Mouse (Mus musculus) intestine, embryonic 15.5 days (tissue): ENCODE results near the gene Nrarp. TPM values are rescaled to one million over a fixed set of nuclear protein-coding genes. Genes with fewer than 3 reads are reported as not detected.
A peak's percentile ranks its signal among the peaks of the same experiment; 100 is the strongest.

Experiments
- ATAC-seq: fragments of 200-750 bp; cut with Nextera tagmentation; 2 replicates; pipeline ENCODE4 v1.8.0; 2017; ENCODE audit warnings: moderate TSS enrichment, moderate library complexity
- H3K27ac ChIP-seq: fragments of 300-500 bp; sonication (generic); 2 replicates; pipeline ENCODE4 v1.5.1; 2015; ENCODE audit warnings: mild to moderate bottlenecking, inconsistent platforms
- H3K27me3 ChIP-seq: fragments of 300-500 bp; sonication (generic); replicated peaks from 2 replicates; pipeline ENCODE4 v1.6.1; 2015; ENCODE audit warnings: inconsistent platforms
- H3K36me3 ChIP-seq: fragments of 300-500 bp; sonication (generic); 2 replicates; pipeline ENCODE4 v1.6.1; 2015; ENCODE audit warnings: inconsistent platforms
- H3K4me1 ChIP-seq: fragments of 300-500 bp; sonication (generic); replicated peaks from 2 replicates; pipeline ENCODE4 v1.6.1; 2015; ENCODE audit warnings: inconsistent platforms
- H3K4me2 ChIP-seq: fragments of 300-500 bp; sonication (generic); replicated peaks from 2 replicates; pipeline ENCODE4 v1.6.1; 2015; ENCODE audit warnings: mild to moderate bottlenecking, inconsistent platforms
- H3K4me3 ChIP-seq: fragments of 300-500 bp; sonication (generic); replicated peaks from 2 replicates; pipeline ENCODE4 v1.5.1; 2015; ENCODE audit warnings: inconsistent platforms
- H3K9ac ChIP-seq: fragments of 300-500 bp; sonication (generic); 2 replicates; pipeline ENCODE4 v1.6.1; 2015; ENCODE audit warnings: inconsistent platforms
- H3K9me3 ChIP-seq: fragments of 300-500 bp; sonication (generic); 2 replicates; pipeline ENCODE4 v1.6.1; 2016; ENCODE audit warnings: inconsistent platforms
- WGBS: fragments of 180-500 bp; shearing (Covaris S2); methylation state at CpG from one replicate; pipeline ENCODE4 v1.1.7; 2015; 5-methylcytosine and 5-hydroxymethylcytosine counted together
- polyA plus RNA-seq: library from polyadenylated mRNA; unstranded; fragments of >200 nt; fragmentation: Nextera tagmentation; extraction: Ambion mirVana; gene quantifications from 2 replicates; pipeline ENCODE4 v1.2.1, GENCODE M21; 2015

Nrarp gene
- polyA plus RNA-seq: 14.3 and 19.3 TPM in 2 replicates

DNA sequence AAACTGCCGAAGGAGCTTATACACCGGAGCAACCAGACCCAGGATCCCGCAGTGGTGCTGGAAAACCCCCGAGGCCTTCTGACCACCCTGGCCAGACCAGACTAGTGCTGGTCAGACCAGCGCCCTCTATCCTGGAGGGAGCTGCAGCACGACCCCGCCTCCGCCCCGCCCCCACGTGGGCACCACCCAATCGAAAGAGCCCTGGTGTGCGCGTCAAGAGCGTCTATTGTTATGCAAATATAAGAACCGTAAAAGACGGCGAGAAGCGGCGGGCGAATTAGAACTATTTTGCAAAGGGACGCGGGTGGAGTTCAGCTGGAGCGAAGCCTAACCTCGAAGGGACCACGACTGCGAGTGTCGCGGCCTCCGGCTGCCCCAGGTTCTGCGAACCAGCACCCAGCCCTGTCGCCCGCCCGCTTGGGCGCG, at the start of gene Nrarp:
Gene Nrarp, plus strand, starts transcription at position 281 of the 426 bp plus-strand sequence.
- Histone ChIP-seq H3K9me3 (no peaks in the 10 kb centered on the region), H3K9ac (peak within 1 kb of the TSS; percentile 42), H3K27me3 (peaks cover 40% of the 10 kb centered on the region), H3K4me2 (peak within 1 kb of the TSS; percentile 91), H3K4me1 (peaks cover 54% of the 10 kb centered on the region), H3K27ac (peak within 1 kb of the TSS; percentile 95), H3K36me3 (no peaks in the 10 kb centered on the region), H3K4me3 (peak within 1 kb of the TSS; percentile 68)
- under 1% methylated on average over 35 of the region's 35 CpGs for WGBS
- peak; percentile 90 for ATAC-seq

DNA sequence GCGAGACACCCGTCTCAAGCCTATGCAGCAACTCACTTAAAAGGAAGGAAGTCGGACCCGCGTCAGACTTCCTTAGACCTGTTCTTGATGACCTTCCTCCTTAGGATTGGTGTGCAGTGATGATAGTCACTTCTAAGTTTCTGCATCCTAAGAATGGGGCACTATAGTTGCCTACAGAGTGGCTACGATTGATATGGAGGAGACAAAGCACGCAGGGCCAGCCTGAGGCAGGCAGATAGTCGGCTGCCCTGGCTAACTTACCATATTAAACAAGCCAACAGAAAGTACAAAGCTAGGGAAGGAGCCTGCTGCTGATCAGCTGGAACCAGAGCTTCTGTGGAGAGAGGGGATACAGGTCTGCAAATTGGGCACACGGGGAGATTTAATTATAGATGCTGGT, 49.0 kb upstream of the Nrarp start:
- Histone ChIP-seq H3K4me2 (no peak overlapping the region), H3K9ac (no peak overlapping the region), H3K4me3 (no peak overlapping the region), H3K27me3 (0 out of 2 replicates have a peak, but pooled peaks cover 3% of the 10 kb centered on the region), H3K27ac (no peak overlapping the region), H3K36me3 (no peaks in the 10 kb centered on the region), H3K9me3 (no peaks in the 10 kb centered on the region), H3K4me1 (peaks cover 2% of the 10 kb centered on the region; the same call in 1 of the 2 replicates)
- ATAC-seq: no peak
- WGBS: 78% methylated on average over 9 of the region's 9 CpGs

DNA sequence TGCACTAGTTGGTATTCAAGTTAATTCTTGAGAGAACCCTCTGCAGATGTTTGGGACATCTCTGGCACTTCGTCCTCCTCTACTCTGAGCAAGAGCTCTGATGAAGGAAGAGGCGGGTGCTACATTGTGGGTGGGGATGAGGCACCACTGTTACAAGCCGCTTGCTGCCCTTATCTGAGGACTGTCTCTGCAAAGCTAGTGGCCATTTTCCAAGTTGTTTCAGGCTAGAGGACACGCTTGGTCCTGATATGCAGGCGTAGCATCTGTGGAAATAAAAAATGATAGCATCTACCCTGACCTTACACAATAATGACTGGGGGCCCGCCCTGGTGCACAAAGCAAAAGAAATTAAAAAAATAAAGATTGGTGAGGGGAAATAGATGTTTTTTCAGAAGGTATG, 42.7 kb upstream of the Nrarp start:
- Histone ChIP-seq H3K9ac (no peak overlapping the region), H3K36me3 (no peaks in the 10 kb centered on the region), H3K27me3 (no peaks in the 10 kb centered on the region), H3K4me3 (no peak overlapping the region), H3K4me2 (no peak overlapping the region), H3K4me1 (no peaks in the 10 kb centered on the region), H3K27ac (no peak overlapping the region), H3K9me3 (no peaks in the 10 kb centered on the region; the same call in 1 of the 2 replicates)
- ATAC-seq: no peak
- WGBS: 63% methylated on average over 6 of the region's 6 CpGs

DNA sequence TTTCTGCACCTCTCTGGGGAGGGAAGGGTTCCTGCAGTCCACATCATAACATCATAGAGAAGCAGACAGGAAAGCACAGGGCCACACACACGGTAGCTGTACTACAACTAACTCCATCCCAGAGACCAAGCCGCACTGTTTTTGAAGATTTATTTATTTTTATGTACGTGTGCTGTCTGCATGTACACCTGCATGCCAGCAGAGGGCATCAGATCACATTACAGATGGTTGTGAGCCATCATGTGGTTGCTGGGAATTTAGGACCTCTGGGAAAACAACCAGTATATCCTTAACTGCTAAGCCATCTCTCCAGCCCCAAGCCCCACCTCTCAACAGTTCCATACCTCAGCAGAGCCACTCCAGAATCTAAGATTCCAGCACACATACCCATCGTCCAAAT, 39.4 kb upstream of the Nrarp start:
- Histone ChIP-seq H3K9me3 (no peaks in the 10 kb centered on the region; the same call in 1 of the 2 replicates), H3K27me3 (no peaks in the 10 kb centered on the region), H3K4me2 (no peak overlapping the region), H3K4me3 (no peak overlapping the region), H3K4me1 (no peaks in the 10 kb centered on the region), H3K27ac (no peak overlapping the region), H3K9ac (no peak overlapping the region), H3K36me3 (no peaks in the 10 kb centered on the region)
- ATAC-seq: no peak
- 68% methylated on average over 4 of the region's 4 CpGs for WGBS

DNA sequence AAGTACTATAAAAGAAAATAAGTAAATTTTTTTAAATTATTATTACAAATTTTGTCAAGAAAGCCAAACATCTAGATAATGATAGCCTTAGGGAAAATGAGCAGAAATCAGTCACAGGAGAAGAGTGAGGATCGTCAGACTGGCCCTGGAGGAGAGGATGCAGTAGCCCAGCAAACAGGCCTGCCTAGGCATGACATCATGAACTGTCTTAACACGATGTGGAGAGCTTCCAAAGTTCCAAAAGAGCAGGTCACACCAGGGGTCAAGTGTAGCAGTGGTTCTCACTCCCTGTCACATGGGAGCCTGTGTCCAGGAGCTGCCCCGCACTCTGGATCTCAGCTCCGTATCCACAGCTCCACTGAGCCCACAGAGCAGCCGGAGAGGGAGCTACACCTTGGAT, 38.6 kb upstream of the Nrarp start:
- no peaks in the 10 kb centered on the region; the same call in 1 of the 2 replicates for H3K9me3 ChIP-seq
- no peak overlapping the region for H3K4me3 ChIP-seq
- no peak for ATAC-seq
- no peaks in the 10 kb centered on the region for H3K27me3 ChIP-seq
- 79% methylated on average over 5 of the region's 5 CpGs for WGBS
- H3K9ac ChIP-seq: no peak overlapping the region
- H3K4me1 ChIP-seq: no peaks in the 10 kb centered on the region
- no peaks in the 10 kb centered on the region for H3K36me3 ChIP-seq
- H3K4me2 ChIP-seq: no peak overlapping the region
- no peak overlapping the region for H3K27ac ChIP-seq

DNA sequence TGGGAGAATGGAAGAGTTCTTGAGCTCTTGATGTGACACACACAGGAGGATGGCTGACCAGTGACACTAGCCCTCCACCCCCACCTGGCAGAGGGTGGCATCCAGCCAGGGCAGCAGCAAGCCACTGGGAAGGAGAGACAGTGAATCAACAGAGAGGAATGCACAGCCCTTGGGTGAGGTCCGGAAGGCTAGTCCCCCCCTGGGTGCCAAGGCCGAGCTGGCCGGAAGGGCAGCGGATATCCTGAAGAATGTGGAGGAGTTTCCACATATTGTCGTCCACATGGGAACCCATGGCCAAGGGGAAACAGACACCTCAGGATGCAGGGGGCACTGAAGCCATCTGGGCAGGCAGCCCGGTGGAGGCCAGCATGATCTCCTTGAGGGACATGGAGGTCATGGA, 35.2 kb upstream of the Nrarp start:
- Histone ChIP-seq H3K9me3 (no peaks in the 10 kb centered on the region; the same call in 1 of the 2 replicates), H3K4me1 (no peaks in the 10 kb centered on the region), H3K27ac (no peak overlapping the region), H3K27me3 (no peaks in the 10 kb centered on the region), H3K36me3 (no peaks in the 10 kb centered on the region), H3K4me3 (no peak overlapping the region), H3K9ac (no peak overlapping the region), H3K4me2 (no peak overlapping the region)
- WGBS: 77% methylated on average over 6 of the region's 6 CpGs
- ATAC-seq: no peak

DNA sequence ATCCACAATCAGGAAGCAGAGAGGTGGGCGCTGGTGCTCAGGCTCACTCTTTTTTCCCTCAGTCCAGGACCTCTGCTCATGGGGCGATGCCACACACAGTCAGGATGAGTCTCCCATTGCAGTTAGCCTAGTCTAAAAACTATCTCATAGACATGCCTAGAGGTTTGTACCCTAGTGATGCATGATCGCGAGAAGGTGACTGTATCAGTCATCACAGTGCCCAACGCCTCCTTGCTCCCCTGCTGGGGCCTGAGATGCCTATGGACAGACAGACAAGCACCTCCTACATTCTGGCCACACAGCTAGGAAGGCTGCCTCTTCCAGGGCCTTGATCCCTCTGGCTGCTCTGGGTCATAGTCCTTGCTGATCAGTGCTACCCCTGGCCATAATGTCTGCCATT, 33.2 kb upstream of the Nrarp start:
- Histone ChIP-seq H3K9me3 (no peaks in the 10 kb centered on the region), H3K27me3 (no peaks in the 10 kb centered on the region), H3K4me1 (no peaks in the 10 kb centered on the region), H3K9ac (no peak overlapping the region), H3K27ac (no peak overlapping the region), H3K4me3 (no peak overlapping the region), H3K4me2 (no peak overlapping the region), H3K36me3 (no peaks in the 10 kb centered on the region)
- WGBS: 78% methylated on average over 5 of the region's 5 CpGs
- no peak for ATAC-seq

DNA sequence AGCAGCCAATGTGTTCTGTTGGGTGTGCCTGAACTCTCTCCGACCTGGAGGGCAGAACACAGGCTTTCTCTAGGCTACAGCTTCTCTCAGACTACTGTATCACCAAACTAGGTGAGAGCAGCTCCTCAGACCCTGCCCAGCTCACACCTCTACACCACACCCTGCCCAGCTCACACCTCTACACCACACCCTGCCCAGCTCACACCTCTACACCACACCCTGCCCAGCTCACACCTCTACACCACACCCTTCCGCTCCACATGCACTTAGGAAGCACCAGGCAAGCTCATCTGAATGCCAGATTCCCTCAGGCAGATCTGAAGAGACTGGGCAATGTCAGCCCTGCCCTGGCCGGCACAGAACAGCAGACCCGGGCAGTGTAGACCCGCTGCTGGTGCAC, 32.7 kb upstream of the Nrarp start:
- Histone ChIP-seq H3K4me2 (no peak overlapping the region), H3K27me3 (no peaks in the 10 kb centered on the region), H3K4me1 (no peaks in the 10 kb centered on the region), H3K4me3 (no peak overlapping the region), H3K36me3 (no peaks in the 10 kb centered on the region), H3K9ac (no peak overlapping the region), H3K9me3 (no peaks in the 10 kb centered on the region), H3K27ac (no peak overlapping the region)
- WGBS: 53% methylated on average over 5 of the region's 5 CpGs
- no peak for ATAC-seq

DNA sequence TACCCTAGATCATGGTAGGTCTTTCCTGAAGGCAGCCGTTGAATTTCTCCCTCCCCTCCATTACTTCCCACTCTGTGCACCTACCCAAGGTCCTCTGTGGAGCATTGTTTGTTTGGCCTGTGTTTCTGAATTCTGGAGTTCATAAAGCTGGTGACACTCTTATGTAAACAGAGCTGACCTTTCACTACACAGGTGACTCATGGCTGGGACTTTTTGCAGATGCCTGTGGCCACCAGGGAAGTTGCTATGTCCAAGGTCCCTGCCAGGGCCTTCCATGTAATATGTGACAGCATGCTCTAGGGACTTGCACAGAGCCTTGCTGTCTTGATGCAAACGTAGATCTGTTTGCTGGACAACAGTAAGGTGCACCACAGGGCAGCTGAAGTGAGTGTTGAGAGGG, 30.9 kb upstream of the Nrarp start:
- 50% methylated on average over 2 of the region's 2 CpGs for WGBS
- no peaks in the 10 kb centered on the region for H3K27me3 ChIP-seq
- no peaks in the 10 kb centered on the region for H3K36me3 ChIP-seq
- no peak overlapping the region for H3K4me2 ChIP-seq
- no peak overlapping the region for H3K27ac ChIP-seq
- H3K4me1 ChIP-seq: no peaks in the 10 kb centered on the region
- no peak overlapping the region for H3K4me3 ChIP-seq
- H3K9ac ChIP-seq: no peak overlapping the region
- H3K9me3 ChIP-seq: no peaks in the 10 kb centered on the region
- no peak for ATAC-seq

DNA sequence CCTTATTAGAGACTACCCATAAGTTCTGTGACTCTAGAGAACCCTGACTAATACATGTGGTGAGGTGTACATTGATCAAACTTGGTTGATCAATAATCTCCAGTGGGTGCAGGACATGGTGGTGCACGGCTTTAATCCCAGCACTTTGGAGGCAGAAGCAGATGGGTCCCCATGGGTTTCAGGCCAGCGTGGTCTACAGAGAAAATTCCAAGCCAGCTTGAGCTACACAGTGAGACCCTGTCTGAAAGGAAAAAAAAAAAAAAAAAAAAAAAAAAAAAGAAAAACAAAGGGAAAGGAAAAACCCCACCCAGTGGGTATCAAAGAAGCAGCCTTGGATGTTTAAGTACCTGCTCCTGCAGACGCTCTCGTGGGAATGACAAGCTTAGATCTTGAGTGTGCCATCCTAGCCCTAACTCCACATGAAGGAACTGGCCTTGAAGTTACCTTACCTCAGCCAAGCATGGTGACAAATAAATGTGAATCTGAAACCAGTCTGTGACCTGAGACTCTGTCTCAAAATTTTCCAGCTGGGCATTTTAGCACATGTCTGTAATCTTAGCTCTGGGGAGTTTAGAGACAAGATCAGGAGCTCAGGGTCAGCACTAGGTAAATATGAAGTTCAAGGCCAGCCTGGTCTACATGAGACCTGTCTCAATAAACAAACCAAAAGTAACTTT, 29.1 kb upstream of the Nrarp start:
- H3K36me3 ChIP-seq: no peaks in the 10 kb centered on the region
- H3K27ac ChIP-seq: no peak overlapping the region
- no peak overlapping the region for H3K9ac ChIP-seq
- ATAC-seq: no peak
- H3K4me1 ChIP-seq: no peaks in the 10 kb centered on the region
- no peaks in the 10 kb centered on the region for H3K9me3 ChIP-seq
- no peak overlapping the region for H3K4me2 ChIP-seq
- 81% methylated on average over 4 of the region's 4 CpGs for whole genome bisulfite sequencing
- H3K27me3 ChIP-seq: no peaks in the 10 kb centered on the region
- no peak overlapping the region for H3K4me3 ChIP-seq

DNA sequence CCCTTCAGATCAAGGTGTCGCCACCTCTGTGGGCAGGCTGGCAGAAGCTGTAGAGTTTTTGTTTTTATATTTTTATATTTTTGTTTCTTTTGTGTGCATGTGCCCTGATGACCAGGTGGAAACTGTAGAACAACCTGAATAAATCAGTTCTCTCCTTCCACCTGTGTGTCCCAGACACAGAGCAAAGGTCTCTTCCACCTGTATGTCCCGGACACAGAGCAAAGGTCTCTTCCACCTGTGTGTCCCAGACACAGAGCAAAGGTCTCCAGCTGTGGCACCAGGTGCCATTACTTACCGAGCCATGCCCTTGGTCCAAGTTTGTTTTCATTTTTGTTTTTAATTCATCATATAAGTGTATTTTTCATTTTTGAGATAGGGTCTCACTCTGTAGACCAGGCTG, 24.4 kb upstream of the Nrarp start:
- peak; percentile 82 for ATAC-seq
- WGBS: 71% methylated on average over 3 of the region's 3 CpGs
- no peak overlapping the region for H3K4me3 ChIP-seq

DNA sequence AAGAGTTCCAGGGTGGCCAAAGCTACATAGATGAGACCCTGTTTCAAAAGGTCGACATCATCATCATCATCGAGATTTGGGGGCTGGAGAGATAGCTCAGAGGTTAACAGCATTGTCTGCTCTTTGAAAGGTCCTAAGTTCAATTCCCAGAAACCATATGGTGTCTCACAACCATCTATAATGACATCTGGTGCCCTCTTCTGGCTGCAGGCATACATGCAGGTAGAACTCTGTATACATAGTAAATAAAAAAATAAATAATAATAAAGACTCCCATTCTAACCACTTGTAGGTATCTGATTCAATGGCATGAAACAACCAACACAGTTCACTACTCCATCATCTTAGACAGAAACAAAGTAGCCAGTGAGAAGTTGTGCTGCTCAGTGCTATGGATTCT, 23.6 kb upstream of the Nrarp start:
- Histone ChIP-seq H3K4me3 (no peak overlapping the region), H3K27me3 (no peaks in the 10 kb centered on the region), H3K27ac (no peak overlapping the region), H3K4me2 (no peak overlapping the region), H3K9ac (no peak overlapping the region), H3K36me3 (no peaks in the 10 kb centered on the region), H3K4me1 (no peaks in the 10 kb centered on the region), H3K9me3 (no peaks in the 10 kb centered on the region)
- WGBS: 51% methylated on average over 2 of the region's 2 CpGs
- ATAC-seq: no peak

More for the DNA sequence above, 24.4 kb upstream of the Nrarp start:
- Histone ChIP-seq H3K4me1 (no peaks in the 10 kb centered on the region), H3K27ac (no peak overlapping the region), H3K9ac (no peak overlapping the region), H3K27me3 (no peaks in the 10 kb centered on the region), H3K36me3 (no peaks in the 10 kb centered on the region), H3K4me2 (no peak overlapping the region), H3K9me3 (no peaks in the 10 kb centered on the region)

DNA sequence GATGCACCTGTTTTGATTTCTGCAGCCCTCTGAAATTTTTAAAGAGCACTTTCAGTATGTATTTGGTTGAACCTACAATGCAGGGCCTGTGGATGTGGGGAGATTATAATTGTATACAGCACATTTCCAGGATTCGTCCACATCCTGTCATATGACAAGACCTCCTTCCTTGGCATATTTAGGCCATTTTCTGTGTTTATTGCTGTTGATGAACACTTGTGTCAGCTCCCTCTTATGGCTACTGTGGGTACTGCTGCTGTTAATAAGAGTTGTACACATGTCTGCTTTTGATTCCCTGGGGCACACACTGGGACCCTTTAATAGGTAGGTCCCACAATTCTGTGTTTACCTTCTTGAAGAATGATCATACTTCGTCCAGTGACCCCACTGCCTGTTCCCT, 22.9 kb upstream of the Nrarp start:
- Histone ChIP-seq H3K4me2 (no peak overlapping the region), H3K36me3 (no peaks in the 10 kb centered on the region), H3K4me3 (no peak overlapping the region), H3K27ac (no peak overlapping the region), H3K9me3 (no peaks in the 10 kb centered on the region), H3K9ac (no peak overlapping the region), H3K27me3 (no peaks in the 10 kb centered on the region), H3K4me1 (no peaks in the 10 kb centered on the region)
- WGBS: 46% methylated on average over 2 of the region's 2 CpGs
- ATAC-seq: no peak
